Mouse (Mus musculus) naive thymus-derived CD4-positive, alpha-beta T cell, adult 2 months (primary cell): ENCODE results near the gene Bdh1.
"Not testable (repeated sequence)": the region's sequence is repeated elsewhere in the genome, so short reads cannot be mapped to it uniquely, and the experiment has no call there.

ENCODE experiments used
- DNase-seq: peaks from one replicate; pipeline ENCODE4 v3.0.0-alpha.2; 2011; ENCODE audit warnings: low read depth

Bdh1 gene

GRCm38 (mm10) chr16:31465630-31466029 is 43.5 kb downstream of the Bdh1 start:
- no peak for DNase-seq

DNA sequence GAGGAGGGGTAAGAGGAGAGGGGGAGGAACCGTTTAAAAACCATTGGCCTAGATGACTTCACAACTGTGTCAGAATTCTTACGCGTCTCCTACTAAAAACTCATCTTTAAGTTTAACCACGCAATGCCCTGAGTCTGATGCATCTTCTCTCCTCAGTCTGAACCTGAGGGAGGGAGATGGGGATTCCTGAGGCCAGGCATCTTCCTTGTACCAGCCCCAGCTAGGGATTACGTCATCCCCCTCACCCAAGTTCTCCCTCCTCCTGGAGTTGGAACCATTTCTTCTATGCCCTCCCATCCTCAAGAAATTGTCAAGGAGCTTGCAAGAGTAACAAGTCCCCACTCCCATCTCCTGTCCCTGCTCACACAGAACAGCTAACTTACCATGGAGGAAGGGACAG is 44.0 kb downstream of the Bdh1 start:
- no peak for DNase-seq

DNA sequence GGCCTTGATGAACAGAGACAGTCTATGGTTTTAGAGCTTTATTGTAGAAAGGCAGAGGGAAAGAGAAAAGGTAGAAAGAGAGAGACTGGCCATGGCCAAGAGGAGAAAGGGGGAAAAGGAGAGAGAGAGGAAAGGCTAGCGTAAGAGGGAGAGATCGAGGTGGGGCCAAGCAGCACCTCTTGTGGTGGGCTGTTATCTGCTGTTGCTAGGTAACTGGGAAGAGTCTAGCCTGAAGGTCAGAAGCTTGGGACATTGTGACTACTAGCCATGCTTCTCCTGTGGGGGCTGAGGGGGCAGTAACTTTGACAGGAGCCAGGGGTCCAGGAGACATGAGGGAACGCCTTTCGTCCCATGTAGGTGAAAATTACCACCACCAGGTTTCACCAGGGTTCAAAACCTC is 48.7 kb downstream of the Bdh1 start:
- not testable (repeated sequence) for DNase-seq

- DNase-seq: no peak
Measured at GRCm38 (mm10) chr16:31471994-31472393, 49.9 kb downstream of the Bdh1 start.

- no peak for DNase-seq
Measured at GRCm38 (mm10) chr16:31473226-31473625, 51.1 kb downstream of the Bdh1 start.

DNA sequence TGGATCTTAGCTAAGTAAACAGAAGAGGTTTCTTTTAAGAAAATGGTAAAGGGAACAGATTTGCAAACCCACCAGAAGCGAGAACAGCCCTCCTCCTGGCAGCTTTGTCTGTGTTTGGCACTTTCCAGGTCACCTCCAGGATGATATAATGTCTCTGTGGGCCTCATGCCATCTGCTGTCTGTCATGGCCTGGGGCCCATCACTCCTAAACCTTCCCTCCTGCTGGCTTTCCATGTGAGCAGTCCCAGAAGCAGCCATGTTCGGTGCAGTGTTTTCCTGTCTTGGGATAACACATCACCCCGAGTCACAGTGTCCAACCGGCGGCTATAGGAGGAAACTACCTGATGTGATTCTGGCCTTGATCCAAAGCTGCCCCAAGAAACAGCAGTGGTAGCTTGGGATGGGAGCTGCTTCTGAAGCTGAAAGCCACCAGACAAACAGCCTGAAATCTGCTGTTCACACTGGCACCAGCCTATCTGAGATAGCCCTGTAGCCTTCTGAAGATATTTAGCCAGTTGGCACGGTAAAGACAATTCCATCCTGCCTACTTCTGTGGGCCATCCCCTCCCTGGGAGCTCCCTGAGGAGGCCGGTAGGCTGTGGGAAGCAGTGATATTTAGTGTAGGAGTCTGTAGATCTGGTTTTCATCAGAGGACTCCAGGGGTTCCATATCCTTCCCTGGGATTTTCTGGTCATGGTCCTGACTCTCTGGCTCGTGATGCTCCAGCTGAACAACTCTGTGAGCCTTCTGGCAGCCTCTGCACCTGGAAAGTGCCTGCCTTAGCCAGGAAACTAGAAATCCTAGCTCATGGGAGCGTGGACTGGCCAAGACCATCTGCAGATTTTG is 53.3 kb downstream of the Bdh1 start:
- DNase-seq: no peak

GRCm38 (mm10) chr16:31476872-31477603 is 55.0 kb downstream of the Bdh1 start:
- DNase-seq: no peak

DNA sequence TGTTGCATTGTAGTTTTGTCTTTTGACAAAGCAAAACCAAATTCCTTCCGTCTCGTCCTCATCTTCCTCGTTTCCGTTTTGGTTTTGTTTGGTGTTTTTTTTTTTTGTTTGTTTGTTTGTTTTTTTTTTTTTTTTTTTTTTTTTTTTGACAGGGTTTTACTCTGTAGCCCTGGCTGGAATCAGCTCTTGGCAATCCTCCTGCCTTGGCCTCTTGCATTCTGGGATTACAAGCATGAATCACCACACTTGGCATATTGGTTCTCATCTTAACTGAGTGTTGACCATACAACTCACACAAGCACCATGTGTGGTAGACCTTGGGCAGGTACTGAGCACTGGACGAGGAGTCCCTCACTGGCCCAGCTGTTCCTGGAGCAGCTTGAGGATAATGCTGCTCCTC is 63.3 kb downstream of the Bdh1 start:
- no peak for DNase-seq

DNA sequence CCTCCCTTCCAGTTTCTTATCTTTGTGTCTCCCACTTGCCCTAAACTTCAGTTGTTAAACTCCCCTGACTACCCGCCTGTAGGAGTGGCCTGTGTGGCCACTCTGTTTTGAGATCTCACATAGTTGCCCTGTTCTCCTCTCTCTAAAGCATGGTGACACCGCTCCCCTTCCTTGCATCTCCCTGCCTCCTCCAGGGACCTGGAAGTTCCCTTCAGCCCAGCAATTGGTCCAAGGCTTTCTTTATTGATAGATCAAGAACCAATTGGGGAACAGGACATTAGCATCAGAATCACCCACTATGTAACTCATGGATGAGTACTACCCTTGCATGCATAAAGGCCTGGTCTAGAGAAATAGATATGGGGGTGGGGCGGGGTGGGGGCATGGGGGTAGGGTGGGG is 65.2 kb downstream of the Bdh1 start:
- DNase-seq: no peak

DNA sequence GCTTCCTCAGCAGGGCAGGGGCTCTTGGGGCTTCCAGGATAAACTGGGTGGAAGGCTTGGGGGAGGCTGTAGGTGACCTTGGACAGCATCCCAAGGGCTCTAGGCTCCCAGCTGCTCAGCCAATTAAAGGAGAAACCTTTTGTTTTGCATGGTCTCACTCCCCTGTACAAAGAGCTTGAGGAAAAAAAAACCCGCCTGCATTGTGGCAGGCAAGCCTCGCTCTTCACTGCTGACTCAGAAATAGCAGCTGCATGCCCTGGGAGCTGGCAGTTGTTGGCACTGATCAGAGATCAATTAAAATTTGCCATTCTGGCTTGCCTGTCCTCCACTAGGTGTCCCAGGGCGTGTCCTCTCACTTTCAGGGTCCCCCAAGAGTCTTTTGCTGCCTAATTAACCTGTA is 67.0 kb downstream of the Bdh1 start:
- no peak for DNase-seq

DNA sequence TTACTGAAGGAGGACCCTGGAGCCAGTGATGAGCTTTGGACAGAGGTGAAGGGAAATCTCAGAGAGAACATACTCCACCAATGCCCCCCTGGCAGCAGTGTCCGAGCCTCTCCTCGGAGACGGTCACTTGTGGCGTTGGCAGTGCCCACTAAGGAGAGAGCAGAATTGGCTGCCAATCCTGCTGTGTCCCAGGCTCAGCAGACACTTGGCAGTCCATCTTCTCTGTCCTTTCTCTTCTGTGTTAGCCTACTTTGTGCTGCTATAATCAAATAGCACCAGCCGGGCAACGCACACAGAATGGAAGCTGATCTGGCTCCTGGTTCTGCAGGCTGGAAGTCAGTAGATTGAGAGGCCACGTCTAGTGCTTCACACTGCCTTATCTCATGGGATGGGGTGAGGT is 68.9 kb downstream of the Bdh1 start:
- DNase-seq: no peak

DNA sequence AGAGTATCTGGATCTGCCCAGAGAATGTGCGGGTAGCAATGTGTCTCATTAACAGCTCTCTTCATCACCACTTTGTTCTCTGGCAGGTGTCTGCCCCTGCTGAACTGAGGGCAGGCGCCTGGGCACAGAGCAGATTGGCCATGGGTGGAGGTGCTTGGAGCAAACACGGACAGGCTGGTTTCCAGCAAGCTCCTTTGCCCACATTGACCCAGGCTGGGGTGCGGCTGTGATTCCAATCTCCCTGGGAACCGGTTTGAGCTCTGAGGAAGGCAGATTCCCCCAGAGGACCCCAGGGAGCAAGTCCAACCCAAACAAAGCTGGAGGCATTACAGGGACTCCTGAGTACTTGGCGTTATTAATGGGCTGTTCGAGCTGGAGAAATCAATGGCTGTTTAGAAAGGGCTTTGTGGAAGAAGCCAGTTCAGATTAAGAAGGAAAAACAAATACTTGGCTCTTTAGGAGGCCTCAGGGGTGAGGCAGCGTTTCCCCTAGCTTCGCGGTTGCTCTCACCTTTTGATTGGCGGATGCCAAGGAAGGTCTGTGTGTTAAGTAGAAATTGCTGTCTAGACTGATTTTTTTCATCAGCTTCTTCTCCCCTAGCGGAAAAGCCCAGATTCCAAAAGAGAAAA is 71.0 kb downstream of the Bdh1 start:
- no peak for DNase-seq

DNA sequence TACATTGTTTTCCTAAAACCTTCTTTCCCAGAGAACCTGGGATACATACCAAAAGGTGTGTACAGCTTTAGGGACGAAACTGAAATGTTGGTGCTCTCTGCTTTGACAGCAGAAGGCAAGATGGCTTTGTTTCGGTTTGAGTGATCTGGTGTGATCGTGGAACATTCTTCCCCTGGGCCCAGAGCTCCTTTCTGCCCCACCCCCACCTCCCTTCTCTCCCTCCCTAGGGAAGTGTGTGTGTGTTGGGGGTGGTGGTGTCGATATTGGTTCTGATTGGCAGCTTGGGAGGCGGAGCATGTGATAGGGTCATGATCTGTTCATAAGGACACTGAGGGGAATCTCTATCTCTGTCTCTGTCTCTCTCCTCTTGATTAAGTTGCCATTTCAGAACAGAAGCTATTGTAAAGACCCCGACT is 71.5 kb downstream of the Bdh1 start:
- no peak for DNase-seq

- no peak for DNase-seq
Measured at GRCm38 (mm10) chr16:31493991-31494390, 71.9 kb downstream of the Bdh1 start.

DNA sequence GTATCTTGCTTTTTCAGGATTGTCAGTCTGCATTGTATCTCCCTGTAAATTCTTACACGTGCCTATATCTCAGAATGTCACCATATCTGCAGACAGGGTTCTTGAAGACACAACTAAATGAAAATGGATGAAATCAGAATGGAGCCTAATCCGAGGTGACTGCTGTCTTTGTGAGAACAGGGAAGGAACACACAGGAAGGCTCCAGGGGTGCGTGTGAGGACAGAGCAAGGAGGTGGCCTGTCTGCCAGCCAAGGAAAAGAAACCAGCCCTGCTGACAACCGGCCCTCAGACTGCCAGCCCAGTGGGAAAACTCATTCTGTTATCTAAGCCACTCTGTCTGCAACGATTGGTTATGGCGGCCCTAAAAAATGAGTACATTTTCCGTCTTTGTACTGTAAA is 73.3 kb downstream of the Bdh1 start:
- DNase-seq: no peak

- no peak for DNase-seq
Measured at GRCm38 (mm10) chr16:31495769-31496168, 73.7 kb downstream of the Bdh1 start.

- no peak for DNase-seq
Measured at GRCm38 (mm10) chr16:31498336-31498735, 76.3 kb downstream of the Bdh1 start.

GRCm38 (mm10) chr16:31499021-31499420 is 76.9 kb downstream of the Bdh1 start:
- no peak for DNase-seq

GRCm38 (mm10) chr16:31499681-31500310 is 77.7 kb downstream of the Bdh1 start:
- DNase-seq: no peak

GRCm38 (mm10) chr16:31500532-31500931 is 78.5 kb downstream of the Bdh1 start:
- DNase-seq: no peak

DNA sequence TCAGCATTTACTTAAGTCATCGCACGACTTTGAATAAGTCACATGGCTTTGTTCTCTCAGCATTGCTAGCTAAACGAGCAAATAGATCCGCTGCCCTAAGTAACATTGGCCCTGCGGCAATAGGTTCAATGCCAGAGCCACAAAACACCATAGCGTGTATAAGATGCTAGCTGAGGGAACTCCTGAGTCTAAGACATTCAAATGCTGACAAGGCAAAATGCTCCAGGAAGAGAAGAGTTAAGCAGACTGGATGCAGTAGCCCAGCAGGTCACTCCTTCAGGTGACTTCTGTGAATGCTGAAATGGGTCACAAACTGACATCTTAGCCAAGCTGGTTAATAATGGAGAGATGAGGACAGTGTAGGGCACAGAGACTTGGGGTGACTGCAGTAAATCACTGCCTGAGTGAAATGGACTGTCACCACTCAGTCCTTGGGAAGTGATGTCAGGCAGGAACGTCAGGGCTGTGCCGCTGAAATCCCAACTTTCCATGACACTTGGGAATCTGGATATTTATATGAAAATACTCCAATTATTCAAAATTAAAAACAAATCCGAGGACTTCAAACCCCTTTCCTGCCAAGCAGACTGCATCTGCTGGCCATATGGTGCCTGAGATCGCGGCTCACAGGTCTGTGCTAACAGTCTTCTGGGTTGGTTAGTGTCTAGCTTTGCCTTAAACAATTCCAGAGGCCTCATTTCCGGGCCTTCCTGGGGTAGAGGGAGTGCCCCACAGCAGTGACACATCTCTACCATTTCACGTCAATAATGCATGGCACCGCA is 79.1 kb downstream of the Bdh1 start:
- DNase-seq: no peak
